Mouse (Mus musculus): Measurements from ENCODE around the gene Adamts12. TPM values are rescaled to one million over a fixed set of nuclear protein-coding genes. Genes with fewer than 3 reads are reported as not detected.
A peak's percentile ranks its signal among the peaks of the same experiment; 100 is the strongest.

Adamts12 gene
- total RNA-seq, 2 experiments from 2014 or later: 2.3 TPM

- intact Hi-C loops (cut with DNase I): loop anchor here (1.0 to 10.0 kb wide), 3 partner anchors 341 to 895 kb away; partner anchors contain the start of genes Brix1 and Rad1
- no peak for DNase-seq (ENCODE audit: low spot score in 2 of 2)
These were observed 315.0 kb downstream of the Adamts12 start for GRCm38 (mm10) chr15:11379431-11380086.

DNA sequence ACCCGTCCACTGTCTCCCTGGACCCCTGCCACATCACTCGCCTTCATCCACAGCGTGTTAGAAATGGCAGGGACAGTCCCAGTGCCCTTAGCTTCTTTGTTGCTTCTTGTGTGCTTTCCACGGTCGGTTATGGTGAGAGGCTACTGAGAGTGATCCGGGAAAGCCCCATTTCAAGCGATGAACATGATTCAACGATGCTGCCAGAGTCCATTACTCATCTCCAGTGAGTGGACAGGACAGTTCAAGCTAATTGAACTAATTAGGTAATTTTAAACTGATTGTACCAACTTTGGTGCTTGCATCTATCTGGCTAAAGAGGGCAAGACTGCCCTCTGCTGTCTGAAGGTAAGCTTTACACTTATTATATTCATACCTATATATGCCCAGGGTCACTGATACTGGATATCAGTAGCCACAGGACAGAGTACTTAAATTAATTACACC, 315.5 kb downstream of the Adamts12 start:
- intact Hi-C loops (cut with DNase I): loop anchor here (1.0 to 10.0 kb wide), 3 partner anchors 341 to 895 kb away; partner anchors contain the start of genes Brix1 and Rad1

GRCm38 (mm10) chr15:11380616-11381015, 316.0 kb downstream of the Adamts12 start:
- intact Hi-C loops (cut with DNase I): loop anchor here (1.0 to 10.0 kb wide), 3 partner anchors 342 to 896 kb away; partner anchors contain the start of genes Brix1 and Rad1
- DNase-seq (ENCODE audit: low spot score in 2 of 2): no peak

More for the DNA sequence above, 315.5 kb downstream of the Adamts12 start:
- peak; percentile 40 to 54 for DNase-seq (ENCODE audit: low spot score in 2 of 2)

DNA sequence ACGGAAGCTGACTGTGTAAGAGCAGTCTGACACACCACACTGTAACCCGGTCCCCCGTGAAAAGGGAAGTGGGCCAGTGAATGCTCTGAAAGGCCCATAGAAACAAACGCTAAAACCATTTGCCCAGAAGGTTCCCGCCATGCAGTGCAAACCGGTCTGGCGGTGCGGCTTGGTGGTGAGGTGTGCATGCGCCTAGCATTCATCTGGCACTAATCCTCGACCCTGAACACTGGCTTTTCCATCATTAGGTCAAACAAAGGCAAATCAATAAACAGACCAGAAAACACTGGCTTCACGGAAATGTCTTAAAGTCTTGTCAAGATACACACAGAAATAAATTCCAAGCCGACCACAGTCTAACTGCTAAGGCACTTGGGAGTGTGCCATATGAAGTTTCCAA, 318.0 kb downstream of the Adamts12 start:
- no peak for DNase-seq (ENCODE audit: low spot score in 2 of 2)
- intact Hi-C loops (cut with DNase I): loop anchor here (10.0 kb wide), 1 partner anchor 898 kb away; the partner anchor contains the start of genes Brix1 and Rad1

GRCm38 (mm10) chr15:11383796-11384195, 319.2 kb downstream of the Adamts12 start:
- intact Hi-C loops (cut with DNase I): loop anchor here (10.0 kb wide), 1 partner anchor 899 kb away; the partner anchor contains the start of genes Brix1 and Rad1
- DNase-seq (ENCODE audit: low spot score in 2 of 2): no peak

DNA sequence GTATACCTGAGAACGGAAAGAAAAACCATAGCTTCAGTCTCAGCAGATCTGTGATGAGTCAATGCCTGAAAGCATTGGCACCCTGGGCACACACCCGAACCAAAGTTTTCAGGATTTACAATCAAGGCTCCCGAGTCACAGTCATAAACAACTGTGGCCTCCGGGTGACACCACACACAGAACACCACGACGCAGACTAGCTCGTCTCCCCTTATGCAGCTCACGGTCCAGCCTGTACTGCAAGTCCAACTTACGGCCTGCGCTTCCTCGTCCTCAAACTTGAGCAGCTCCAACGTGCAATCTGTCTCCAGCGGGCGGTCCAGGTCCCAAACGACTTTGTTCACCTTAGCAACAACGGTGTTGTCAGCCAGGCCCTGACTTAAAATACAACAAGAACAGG, 328.3 kb downstream of the Adamts12 start:
- no peak for DNase-seq (ENCODE audit: low spot score in 2 of 2)
- intact Hi-C loops (cut with DNase I): no loop called here

DNA sequence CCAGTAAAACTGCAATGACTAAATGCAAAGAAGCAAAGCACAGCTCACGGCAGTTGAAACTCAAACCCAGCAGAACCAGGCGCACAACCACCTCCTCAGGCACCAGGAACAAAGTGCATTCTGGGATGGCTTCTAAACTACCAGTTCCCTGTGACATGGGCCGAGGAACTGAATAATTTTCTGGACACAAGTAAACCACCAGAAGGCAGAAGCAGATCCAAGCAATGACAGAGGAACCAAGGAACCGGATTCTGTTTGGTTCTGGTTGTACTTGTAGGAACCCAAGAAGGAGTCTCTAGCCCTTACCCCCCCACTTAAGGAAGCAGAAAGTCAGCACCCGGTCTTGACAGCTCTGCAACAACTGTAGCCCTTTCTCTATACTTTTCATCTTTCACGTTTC, 331.8 kb downstream of the Adamts12 start:
- intact Hi-C loops (cut with DNase I): no loop called here
- no peak for DNase-seq (ENCODE audit: low spot score in 2 of 2)

Other genes with a start within 250 kb of the Adamts12 start
- gene C1qtnf3, start 112.5 kb upstream of the Adamts12 start, total RNA-seq (2021): under 1 TPM; 0.19 to 0.33 TPM
- 10 to 100 TPM in 1 of 2 experiments, 1 to 10 TPM in 1; 8.3 to 10.2 TPM for gene Amacr, start 83.0 kb upstream of the Adamts12 start, total RNA-seq (2021)
- not detected for gene Slc45a2, start 64.1 kb upstream of the Adamts12 start, total RNA-seq (2021)
- 1 to 10 TPM; 3.7 to 4.7 TPM for gene Rxfp3, start 26.8 kb upstream of the Adamts12 start, total RNA-seq (2021)

All from left cerebral cortex, postnatal 14 days (tissue).